Mouse (Mus musculus) heart, postnatal 0 days (tissue): ENCODE measurements around the gene S1pr4. TPM values are rescaled to one million over a fixed set of nuclear protein-coding genes. Genes with fewer than 3 reads are reported as not detected.

Experiments
- ATAC-seq: fragments of 200-750 bp; cut with Nextera tagmentation; 2 replicates; pipeline ENCODE4 v1.8.0; 2017; ENCODE audit warnings: low read depth, moderate number of reproducible peaks, moderate library complexity; ENCODE audit not compliant: insufficient read depth
- DNase-seq: peaks from one replicate; pipeline ENCODE4 v3.0.0-alpha.2; 2016; ENCODE audit warnings: low spot score
- H3K27ac ChIP-seq: fragments of 300-500 bp; sonication (generic); 2 replicates; pipeline ENCODE4 v1.5.1; 2014; ENCODE audit warnings: low read depth, mild to moderate bottlenecking
- H3K27me3 ChIP-seq: fragments of 300-500 bp; sonication (generic); 2 replicates; pipeline ENCODE4 v1.6.1; 2014; ENCODE audit warnings: low read length, mixed read lengths; ENCODE audit not compliant: control insufficient read depth, insufficient read depth
- H3K36me3 ChIP-seq: fragments of 300-500 bp; sonication (generic); replicated peaks from 2 replicates; pipeline ENCODE4 v1.6.1; 2014; ENCODE audit warnings: low read length, mixed read lengths; ENCODE audit not compliant: control insufficient read depth, insufficient read depth
- H3K4me1 ChIP-seq: fragments of 300-500 bp; sonication (generic); 2 replicates; pipeline ENCODE4 v1.6.1; 2014; ENCODE audit warnings: antibody characterized with exemption; ENCODE audit not compliant: control insufficient read depth, insufficient read depth
- H3K4me2 ChIP-seq: fragments of 300-500 bp; sonication (generic); 2 replicates; pipeline ENCODE4 v1.6.1; 2014; ENCODE audit warnings: low read depth, mild to moderate bottlenecking, low read length, moderate library complexity
- H3K4me3 ChIP-seq: fragments of 300-500 bp; sonication (generic); 2 replicates; pipeline ENCODE4 v1.5.1; 2014; ENCODE audit warnings: low read depth, low read length
- H3K9ac ChIP-seq: fragments of 300-500 bp; sonication (generic); replicated peaks from 2 replicates; pipeline ENCODE4 v1.6.1; 2014; ENCODE audit warnings: low read depth, low read length, mixed read lengths
- H3K9me3 ChIP-seq: fragments of 300-500 bp; sonication (generic); replicated peaks from 2 replicates; pipeline ENCODE4 v1.6.1; 2016; ENCODE audit warnings: low read length; ENCODE audit not compliant: control insufficient read depth
- CTCF ChIP-seq: IDR thresholded peaks from 2 replicates; pipeline ENCODE4 v1.5.1; 2016; ENCODE audit warnings: antibody characterized with exemption, control low read depth, low read depth
- EP300 ChIP-seq: IDR thresholded peaks from 2 replicates; pipeline ENCODE4 v1.6.1; 2016; ENCODE audit warnings: antibody characterized with exemption, low read depth
- WGBS: fragments of 180-500 bp; shearing (Covaris S2); extraction: QIAGEN DNeasy Blood & Tissue Kit; methylation state at CpG from one replicate; pipeline ENCODE4 v1.1.7; 2014; 5-methylcytosine and 5-hydroxymethylcytosine counted together
- polyA plus RNA-seq: library from polyadenylated mRNA; unstranded; fragments of >200 nt; fragmentation: Nextera tagmentation; extraction: Ambion mirVana; gene quantifications from 2 replicates; pipeline ENCODE4 v1.2.1, GENCODE M21; 2015
- total RNA-seq: library from RNA; depleted of rRNA; stranded (reverse); fragments of >200 nt; gene quantifications from 2 replicates; pipeline ENCODE4 v1.2.3, GENCODE M21; 2014; ENCODE audit warnings: low replicate concordance

Gene S1pr4
- total and polyA plus RNA-seq, 2 experiments from 2014 or later: 0.34 TPM; not detected in 1

DNA sequence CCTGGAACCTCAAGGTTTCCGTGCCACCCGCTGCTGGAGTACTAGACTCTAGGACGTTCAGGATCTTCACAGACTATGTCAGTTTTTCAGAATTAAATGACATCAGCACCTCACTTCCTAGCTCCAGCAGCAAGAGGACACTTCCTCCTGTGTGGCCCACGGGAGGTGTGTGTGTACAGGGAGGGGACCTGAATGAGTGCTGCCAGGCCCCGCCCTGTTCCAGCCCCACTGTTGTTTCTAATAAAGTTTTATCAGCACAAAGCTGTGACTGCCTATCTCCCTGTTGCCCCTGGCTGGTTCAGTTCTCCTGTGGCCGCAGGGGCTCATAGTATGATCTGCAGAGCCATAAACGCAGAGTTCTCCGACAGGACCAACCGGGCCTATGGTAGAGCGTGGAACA, 25.5 kb downstream of the S1pr4 start:
- H3K36me3 ChIP-seq: no peaks in the 10 kb centered on the region
- TF ChIP-seq CTCF (no peak), EP300 (no peak)
- H3K9me3 ChIP-seq: no peaks in the 10 kb centered on the region
- no peak overlapping the region for H3K9ac ChIP-seq
- DNase-seq: no peak
- H3K27me3 ChIP-seq: peaks cover 64% of the 10 kb centered on the region
- H3K4me2 ChIP-seq: no peak overlapping the region
- H3K27ac ChIP-seq: no peak overlapping the region
- H3K4me3 ChIP-seq: no peak overlapping the region
- WGBS: 72% methylated on average over 10 of the region's 10 CpGs
- no peak for ATAC-seq
- no peaks in the 10 kb centered on the region for H3K4me1 ChIP-seq

DNA sequence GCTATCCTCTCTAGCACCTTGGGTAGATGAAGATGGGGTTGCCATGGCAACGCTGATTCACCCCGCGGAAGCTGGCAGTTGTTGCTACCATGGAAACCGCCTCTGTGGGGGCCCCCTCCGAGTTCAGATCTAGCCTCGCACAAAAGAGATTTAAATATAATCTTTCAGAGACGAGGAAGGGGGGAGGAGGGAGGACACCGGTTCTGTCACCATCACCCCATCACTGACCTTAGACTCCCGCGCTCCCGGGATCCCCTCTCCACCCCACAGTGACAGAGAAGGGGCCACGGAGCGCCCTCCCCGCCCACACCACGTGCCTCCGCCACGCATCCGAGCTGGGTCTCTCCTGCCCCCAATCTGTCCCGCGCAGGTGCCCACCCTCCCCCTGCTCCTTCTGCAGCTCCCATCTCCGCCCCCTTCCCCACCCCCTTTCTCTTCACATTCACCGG, 26.9 kb downstream of the S1pr4 start:
- Histone ChIP-seq H3K36me3 (no peaks in the 10 kb centered on the region), H3K27me3 (peaks cover 69% of the 10 kb centered on the region), H3K9ac (no peak overlapping the region), H3K4me3 (no peak overlapping the region), H3K27ac (no peak overlapping the region), H3K4me1 (no peaks in the 10 kb centered on the region), H3K9me3 (no peaks in the 10 kb centered on the region), H3K4me2 (no peak overlapping the region)
- whole genome bisulfite sequencing: 2% methylated on average over 21 of the region's 22 CpGs
- TF ChIP-seq EP300 (no peak), CTCF (no peak)
- DNase-seq (no peak), ATAC-seq (no peak)

DNA sequence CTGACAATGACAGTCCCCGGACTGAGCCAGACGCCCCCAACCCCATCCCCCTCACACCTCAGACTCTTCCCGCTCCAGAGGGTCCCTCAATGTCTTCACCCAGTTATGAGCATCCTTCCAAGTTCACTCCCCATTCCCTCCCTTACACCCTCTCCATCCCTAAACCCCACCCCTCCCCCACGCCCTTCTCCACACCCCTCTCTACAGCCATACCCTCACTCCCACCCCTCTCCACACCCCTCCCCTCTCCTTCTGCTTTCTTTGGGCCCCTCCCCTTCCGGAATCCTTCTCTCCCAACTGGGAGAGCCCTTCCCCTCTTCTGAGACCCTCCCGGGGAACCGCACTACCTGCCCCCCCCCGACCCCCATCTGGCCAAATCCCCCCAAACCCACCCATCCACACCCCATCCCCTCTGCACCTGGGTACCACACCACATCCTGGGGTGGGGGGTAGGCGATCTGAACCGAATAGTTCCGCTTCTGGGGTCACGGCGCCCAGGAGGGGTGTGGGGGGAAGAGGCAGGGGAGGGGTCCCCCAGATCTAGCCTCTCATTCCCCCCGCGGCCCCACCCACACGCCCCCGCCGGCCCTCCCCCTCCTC, 27.4 kb downstream of the S1pr4 start:
- no peaks in the 10 kb centered on the region for H3K36me3 ChIP-seq
- H3K4me1 ChIP-seq: no peaks in the 10 kb centered on the region
- DNase-seq (no peak), ATAC-seq (no peak)
- no peaks in the 10 kb centered on the region for H3K9me3 ChIP-seq
- H3K27me3 ChIP-seq: peaks cover 68% of the 10 kb centered on the region
- no peak overlapping the region for H3K27ac ChIP-seq
- no peak overlapping the region for H3K4me3 ChIP-seq
- WGBS: 9% methylated on average over 17 of the region's 18 CpGs
- H3K9ac ChIP-seq: no peak overlapping the region
- TF ChIP-seq EP300 (no peak), CTCF (no peak)
- H3K4me2 ChIP-seq: no peak overlapping the region

DNA sequence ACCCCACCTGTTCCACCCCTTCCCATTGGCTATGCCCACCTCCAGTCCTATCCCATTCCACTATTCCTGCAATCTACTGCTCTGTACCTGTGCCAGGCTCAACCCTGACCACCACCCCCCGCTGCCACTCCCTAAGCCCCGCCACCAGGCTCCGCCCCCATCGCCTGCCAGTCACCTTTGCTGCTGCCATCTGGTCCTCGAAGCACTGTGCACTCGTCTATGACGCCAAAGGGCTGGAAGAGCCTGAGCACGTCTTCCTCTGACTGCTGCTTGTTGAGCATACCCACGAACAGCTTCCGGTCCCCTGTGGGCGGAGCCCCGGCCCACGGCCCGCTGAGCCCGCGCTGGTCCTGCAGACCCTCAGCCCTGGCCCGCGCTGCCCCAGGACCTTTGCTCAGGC, 29.5 kb downstream of the S1pr4 start:
- no peaks in the 10 kb centered on the region for H3K4me1 ChIP-seq
- no peaks in the 10 kb centered on the region for H3K9me3 ChIP-seq
- ATAC-seq (no peak), DNase-seq (no peak)
- H3K27me3 ChIP-seq: peaks cover 76% of the 10 kb centered on the region
- no peak overlapping the region for H3K4me3 ChIP-seq
- no peak overlapping the region for H3K9ac ChIP-seq
- no peak for TF ChIP-seq CTCF
- TF ChIP-seq EP300: no peak
- no peak overlapping the region for H3K4me2 ChIP-seq
- no peak overlapping the region for H3K27ac ChIP-seq
- 42% methylated on average over 18 of the region's 18 CpGs for WGBS
- H3K36me3 ChIP-seq: no peaks in the 10 kb centered on the region

DNA sequence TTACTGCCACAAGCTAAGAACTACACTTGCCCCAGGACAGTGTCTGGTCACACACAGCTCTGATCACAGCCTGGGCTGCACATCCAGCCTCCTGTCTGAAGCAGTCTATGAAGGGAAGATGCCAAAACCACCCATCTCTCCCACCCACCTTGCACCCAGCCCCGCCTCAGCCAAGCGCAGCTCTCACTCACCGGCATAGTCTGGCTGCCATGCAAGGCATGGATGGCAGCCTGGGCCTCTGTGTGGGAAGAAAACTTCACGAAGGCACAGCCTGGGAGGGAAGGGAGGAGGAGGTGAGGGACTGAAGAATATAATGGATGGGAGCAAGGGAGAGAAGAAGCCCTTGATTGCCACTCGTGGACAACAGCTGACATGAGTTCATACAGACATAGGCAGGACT, 30.7 kb downstream of the S1pr4 start:
- H3K36me3 ChIP-seq: no peaks in the 10 kb centered on the region
- H3K4me1 ChIP-seq: no peaks in the 10 kb centered on the region
- WGBS: 61% methylated on average over 5 of the region's 5 CpGs
- no peak overlapping the region for H3K4me3 ChIP-seq
- ATAC-seq: no peak
- TF ChIP-seq CTCF (no peak), EP300 (no peak)
- DNase-seq: no peak
- peaks cover 77% of the 10 kb centered on the region for H3K27me3 ChIP-seq
- no peak overlapping the region for H3K9ac ChIP-seq
- H3K27ac ChIP-seq: no peak overlapping the region
- H3K4me2 ChIP-seq: no peak overlapping the region
- H3K9me3 ChIP-seq: no peaks in the 10 kb centered on the region

DNA sequence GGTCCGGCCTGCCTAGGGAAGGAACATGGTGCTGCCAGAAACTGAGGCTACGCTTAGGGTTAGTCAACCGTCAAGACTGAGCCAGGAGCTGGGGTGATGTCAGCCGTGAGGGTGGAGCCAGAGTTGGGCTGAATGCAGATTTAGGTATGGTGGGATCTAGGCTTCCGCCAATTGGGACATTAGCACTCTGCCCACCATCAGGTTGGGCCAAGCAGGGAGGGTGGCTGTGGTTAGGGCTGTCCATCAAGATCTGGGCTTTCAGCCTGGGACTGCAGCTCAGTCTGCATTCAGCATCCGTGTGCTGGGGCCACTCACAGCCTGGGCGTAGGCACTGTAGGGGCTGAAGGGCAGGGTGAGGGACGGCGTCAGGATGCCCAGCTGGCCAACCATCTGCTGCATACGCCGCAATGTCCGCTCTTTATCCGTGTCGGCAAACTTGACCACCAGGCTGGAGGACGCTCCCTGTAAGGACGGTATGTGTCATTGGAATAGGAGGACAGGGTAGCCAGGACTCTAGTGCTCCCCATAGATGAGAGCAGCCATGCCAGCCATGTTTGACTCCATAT, 32.2 kb downstream of the S1pr4 start:
- Histone ChIP-seq H3K27me3 (peaks cover 77% of the 10 kb centered on the region), H3K4me3 (no peak overlapping the region), H3K36me3 (no peaks in the 10 kb centered on the region), H3K9ac (no peak overlapping the region), H3K9me3 (no peaks in the 10 kb centered on the region), H3K27ac (no peak overlapping the region), H3K4me1 (no peaks in the 10 kb centered on the region), H3K4me2 (no peak overlapping the region)
- no peak for DNase-seq
- TF ChIP-seq EP300 (no peak), CTCF (no peak)
- no peak for ATAC-seq
- 77% methylated on average over 16 of the region's 16 CpGs for WGBS
